Mouse (Mus musculus) 3134 (cell line): ENCODE results near the gene Dennd6a.

ENCODE experiments used
- DNase-seq: peaks from one replicate; pipeline ENCODE4 v3.0.0-alpha.2; 2011; ENCODE audit warnings: low spot score; ENCODE audit not compliant: insufficient read length; ENCODE audit errors: extremely low read depth

The Dennd6a gene

DNA sequence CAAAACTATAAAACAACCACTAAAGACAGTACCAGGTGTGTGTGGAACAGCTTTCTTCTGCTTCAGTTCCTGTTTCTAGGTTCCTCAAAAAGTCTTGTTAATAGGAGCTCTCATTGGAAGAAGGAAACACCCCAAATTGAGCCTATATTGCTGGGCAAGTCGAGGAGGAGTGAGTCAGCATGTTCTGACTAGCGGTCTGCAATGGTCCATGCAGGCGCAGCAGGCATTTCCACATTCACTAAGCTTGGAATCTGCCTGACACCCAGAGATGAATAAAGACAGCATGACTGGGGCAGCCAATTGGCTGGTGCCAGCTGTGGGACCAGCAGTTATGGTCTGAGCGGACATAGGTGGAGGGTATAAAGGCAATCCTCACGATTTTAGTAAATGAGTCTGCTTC is 102.1 kb downstream of the Dennd6a start:
- no peak for DNase-seq
